Mouse (Mus musculus) natural killer cell, adult 2 months (primary cell): Measurements from ENCODE around the gene Fsip1.

Experiments used
- DNase-seq, 2 experiments: peaks; one replicate each; pipeline ENCODE4 v3.0.0; 2022; ENCODE audit warnings: low spot score in 2 of 2

The Fsip1 gene

DNA sequence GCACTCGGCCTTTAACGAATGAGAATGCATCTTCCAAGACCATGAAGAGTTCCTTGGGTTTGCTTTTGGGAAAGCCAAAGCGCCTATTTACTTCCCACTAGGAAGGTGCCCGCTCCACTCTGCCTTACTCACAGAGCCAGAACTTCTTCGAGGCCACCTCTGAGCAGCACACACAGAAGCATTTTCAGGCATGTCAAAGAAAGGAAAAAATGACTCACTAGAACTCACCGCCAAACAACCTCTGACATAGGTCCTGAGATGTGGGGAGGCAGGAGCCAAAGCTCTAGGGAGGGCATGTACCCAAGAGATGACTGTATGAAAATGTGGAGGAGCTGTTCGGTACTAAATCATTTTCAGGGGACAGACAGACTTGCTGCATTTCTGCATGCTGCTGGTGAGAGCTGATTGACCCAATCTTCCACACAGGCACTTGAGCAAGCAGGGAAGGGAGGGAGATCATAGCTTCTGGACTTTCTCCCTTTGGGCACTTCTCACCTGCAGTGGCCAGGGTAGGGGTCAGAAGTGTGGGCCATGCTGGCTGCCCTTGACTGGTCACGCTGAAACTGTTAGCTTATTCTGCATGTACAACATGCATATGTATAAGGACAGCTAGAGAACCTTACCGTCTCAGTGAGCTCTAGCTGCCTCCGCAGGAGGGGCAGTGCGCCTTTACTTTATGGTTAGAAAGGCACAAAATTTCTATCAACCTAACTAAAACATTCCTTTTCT, 131.4 kb downstream of the Fsip1 start:
- no peak for DNase-seq

DNA sequence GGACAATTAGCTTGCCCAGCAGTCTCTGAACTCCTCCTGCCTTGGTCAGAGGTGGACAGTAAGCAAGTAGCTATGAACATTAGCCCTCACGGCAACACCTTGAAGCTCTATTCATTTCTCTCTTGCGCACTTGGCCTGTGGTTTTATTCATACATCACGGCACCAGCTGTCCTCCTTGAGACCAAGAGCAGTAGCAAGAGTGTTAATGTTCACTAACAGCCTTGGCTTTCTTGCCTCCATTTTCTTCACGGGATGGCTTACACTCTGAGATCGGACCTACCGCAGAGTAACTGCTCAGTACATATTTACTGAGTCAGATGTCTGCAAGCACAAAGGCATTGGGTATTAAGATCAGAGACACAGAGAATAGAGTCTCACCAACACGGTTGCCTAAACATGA, 132.3 kb downstream of the Fsip1 start:
- DNase-seq = no peak

DNA sequence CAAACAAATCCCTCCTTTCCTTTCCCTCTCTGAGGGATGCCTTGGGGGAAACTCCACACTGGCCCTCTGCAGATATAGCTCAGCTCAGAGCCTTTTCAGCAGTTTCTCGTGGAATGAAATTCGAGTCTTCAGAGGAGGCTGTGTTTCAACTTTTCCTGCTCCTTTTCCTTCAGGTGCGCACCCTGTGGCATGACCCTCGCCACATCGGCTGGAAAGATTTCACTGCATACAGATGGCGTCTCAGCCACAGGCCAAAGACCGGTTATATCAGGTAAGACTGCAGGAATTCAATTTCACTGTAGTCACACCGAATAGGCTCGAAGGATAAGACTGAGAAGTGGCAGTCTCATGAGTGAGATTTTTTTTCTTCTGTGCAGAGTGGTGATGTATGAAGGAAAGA, 133.0 kb downstream of the Fsip1 start:
- DNase-seq = no peak

DNA sequence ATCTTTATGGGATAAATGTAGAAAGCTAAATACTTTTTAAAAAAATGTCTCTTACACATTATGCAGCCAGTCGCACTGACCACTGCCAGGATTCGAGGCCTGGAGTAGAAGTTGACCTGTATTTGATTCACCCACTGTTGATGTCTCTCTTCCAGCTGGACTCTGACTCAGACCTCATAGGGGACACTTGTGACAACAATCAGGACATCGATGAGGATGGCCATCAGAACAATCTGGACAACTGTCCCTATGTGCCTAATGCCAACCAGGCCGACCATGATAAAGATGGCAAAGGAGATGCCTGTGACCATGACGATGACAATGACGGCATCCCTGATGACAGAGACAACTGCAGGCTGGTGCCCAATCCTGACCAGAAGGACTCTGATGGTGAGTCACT, 134.5 kb downstream of the Fsip1 start:
- no peak for DNase-seq

DNA sequence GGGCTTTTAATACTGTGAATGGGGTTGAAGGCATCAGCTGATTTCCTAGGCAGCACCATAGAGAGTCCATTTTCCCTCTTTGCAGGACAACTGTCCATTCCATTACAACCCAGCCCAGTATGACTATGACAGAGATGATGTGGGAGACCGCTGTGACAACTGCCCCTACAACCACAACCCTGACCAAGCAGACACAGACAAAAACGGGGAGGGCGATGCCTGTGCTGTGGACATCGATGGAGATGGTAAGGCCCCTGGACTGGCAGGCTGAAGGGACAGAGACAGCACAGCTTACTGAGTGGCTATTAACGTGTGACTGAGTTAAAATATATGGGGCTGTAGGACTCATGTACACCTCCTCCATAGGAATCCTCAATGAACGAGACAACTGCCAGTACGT, 136.0 kb downstream of the Fsip1 start:
- DNase-seq = no peak

DNA sequence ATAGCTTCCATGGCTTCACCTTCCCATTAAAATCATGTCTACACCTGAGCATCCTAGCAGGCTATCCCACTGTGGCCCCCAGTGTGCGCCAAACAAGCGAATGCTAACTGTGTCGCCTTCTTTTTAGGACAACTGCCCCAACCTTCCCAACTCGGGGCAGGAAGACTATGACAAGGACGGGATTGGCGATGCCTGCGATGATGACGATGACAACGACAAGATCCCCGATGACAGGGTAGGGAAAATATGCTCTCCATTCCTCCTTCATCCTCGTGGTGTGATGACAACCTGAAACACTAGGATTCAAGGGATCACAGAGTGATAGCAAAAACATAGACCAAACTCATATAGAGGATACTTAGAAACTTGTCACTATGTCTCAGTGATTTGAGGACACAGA, 136.7 kb downstream of the Fsip1 start:
- DNase-seq = no peak

DNA sequence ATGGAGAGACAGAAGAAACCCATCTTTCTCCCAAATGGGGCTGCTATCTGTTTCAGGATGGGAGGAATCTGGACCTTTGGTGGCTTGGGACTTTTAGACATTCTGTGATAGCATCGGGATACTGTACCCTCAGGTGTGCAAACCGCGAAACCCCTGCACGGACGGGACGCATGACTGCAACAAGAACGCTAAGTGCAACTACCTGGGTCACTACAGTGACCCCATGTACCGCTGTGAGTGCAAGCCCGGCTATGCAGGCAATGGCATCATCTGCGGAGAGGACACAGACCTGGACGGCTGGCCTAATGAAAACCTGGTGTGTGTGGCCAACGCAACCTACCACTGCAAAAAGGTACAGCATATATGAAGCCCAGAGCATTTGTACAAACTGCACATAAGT, 137.1 kb downstream of the Fsip1 start:
- no peak for DNase-seq

DNA sequence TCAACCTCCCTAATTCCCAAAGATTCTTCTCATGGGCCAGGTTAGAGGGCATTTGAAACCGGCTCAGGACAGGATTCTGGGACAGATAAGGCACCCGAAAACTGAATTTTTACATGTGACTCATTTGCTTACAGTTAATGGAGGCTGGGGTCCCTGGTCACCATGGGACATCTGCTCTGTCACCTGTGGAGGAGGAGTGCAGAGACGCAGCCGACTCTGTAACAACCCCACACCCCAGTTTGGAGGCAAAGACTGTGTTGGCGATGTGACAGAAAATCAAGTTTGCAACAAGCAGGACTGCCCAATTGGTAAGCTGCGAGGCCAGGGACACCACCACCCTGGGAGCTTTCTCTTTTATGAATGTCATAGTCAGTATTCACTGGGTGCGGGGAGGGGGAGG, 138.3 kb downstream of the Fsip1 start:
- no peak for DNase-seq

DNA sequence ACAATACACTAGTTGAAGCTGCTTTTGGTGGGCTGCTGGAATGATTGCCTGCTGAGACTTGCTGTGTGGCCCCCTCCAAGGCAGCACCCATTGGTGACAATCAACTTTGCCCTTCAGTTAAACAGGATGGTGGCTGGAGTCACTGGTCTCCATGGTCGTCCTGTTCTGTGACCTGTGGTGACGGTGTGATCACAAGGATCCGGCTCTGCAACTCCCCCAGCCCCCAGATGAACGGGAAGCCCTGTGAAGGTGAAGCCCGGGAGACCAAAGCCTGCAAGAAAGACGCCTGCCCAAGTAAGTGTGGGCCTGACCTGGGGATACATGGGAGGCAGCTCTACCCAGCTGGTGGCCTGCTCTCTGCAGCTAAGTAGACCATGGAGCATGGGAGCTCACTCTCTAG, 138.7 kb downstream of the Fsip1 start:
- no peak for DNase-seq

DNA sequence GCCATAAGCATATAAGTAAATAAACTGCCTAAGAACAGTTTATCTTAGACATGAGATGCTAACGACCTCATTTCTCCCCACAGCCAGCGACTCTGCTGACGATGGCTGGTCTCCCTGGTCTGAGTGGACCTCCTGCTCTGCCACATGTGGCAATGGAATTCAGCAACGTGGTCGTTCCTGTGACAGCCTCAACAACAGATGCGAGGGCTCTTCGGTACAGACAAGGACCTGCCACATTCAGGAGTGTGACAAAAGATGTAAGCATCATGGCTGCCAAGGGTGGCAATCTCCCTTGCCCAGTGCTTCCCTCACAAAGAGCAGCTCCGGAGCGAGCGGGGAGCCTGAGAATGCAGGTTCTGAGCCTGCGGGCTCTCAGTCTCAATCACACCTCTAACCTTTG, 139.4 kb downstream of the Fsip1 start:
- DNase-seq = no peak

DNA sequence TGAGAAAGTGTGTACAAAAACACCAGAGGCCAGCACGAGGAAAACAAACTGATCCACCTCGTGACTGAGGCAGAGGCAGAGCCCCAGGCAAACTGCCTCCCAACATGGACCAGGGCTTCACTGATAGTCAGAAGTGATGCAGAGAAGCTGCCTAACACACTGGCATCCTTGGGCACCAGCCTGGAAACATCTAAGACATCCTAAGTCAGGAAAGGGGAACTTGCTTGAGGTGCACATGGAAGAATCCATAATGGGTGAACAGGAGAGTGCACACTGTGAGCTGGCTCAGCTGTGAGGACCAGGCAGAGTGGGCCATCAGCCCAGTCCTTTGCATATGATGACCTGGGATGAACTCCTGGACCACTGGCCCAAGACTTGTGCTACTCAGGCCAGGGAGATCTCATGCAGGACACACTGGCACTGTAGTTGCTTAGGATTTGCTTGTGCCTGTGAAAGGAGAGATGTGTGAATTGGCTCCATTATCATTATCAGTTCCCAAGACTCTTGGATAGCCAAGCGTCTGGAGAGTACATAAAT, 139.9 kb downstream of the Fsip1 start:
- no peak for DNase-seq

DNA sequence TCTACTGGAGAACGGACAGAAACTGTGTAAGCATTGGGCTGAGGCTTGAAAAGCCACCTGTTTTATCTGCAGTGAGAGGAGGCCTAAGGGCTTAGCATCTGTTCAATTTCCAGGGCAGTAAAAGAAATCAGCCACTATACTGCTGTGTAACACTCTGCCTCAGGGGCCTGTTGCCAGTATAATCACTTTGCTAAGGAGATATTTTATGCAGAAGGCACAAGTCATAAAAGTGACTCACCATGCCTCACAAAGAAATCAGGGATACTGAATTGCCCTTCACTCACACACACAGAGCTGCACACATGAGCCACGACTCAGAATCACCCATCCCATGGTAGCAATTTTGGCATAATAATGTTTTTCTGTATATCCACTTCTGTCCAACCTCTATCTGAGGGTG, 140.6 kb downstream of the Fsip1 start:
- DNase-seq = no peak

DNA sequence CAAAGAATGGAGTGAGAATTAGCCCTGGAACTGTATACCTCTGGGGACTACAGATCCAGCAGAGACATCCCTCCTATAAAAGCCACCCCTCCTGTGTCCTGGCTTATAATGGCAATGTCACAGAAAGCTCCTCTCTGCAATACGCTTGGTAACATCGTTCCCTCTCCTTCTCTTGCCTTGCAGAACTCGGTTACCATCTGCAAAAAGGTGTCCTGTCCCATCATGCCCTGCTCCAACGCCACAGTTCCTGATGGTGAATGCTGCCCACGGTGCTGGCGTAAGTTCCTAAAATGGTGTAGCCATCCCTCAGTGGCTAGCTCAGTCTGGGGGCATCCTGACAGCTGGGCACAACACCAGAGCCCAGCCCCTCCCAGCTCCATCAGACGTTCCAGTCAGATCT, 141.1 kb downstream of the Fsip1 start:
- DNase-seq = no peak

DNA sequence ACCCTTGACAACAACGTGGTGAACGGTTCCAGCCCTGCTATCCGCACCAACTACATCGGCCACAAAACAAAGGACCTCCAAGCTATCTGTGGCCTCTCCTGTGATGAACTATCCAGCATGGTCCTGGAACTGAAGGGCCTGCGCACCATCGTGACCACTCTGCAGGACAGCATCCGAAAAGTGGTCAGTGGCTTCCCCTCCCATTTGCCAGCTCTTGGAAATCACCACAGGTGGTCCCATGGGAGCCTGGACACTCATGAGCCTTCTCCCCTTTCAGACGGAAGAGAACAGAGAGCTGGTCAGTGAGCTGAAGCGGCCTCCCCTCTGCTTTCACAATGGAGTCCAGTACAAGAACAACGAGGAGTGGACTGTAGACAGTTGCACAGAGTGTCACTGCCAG, 142.1 kb downstream of the Fsip1 start:
- no peak for DNase-seq

DNA sequence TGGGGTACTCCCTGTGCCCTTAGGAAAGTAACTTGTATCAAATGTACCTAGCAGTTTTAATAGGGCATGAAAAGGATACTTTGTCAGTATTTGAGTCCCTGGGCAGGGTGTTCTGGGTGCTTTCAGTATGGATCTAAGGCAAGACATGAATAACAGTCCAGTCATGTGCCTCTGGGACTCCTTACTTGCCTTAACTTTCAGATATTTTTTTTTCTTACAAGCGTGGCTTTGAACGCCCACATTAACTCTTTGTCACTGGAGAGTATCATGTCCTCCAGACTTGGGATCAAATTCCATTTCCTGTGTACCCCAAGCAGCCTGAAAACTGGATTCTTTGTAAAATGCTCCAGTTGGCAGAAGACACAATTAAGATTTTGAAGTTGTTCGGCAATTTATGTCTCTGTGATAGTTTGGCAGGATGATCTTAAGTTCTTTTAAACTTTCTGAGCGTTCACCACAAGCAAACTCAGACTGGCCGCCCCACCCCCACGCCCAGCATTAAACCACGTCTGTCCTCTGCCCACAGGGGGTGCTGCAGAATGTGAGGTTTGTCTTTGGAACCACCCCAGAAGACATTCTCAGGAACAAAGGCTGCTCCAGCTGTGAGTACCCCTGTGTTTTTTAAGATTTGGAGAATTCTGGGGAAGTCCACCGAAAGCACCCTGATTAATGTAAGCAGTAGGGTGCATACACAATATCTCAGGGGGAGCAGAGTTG, 142.8 kb downstream of the Fsip1 start:
- DNase-seq = no peak

DNA sequence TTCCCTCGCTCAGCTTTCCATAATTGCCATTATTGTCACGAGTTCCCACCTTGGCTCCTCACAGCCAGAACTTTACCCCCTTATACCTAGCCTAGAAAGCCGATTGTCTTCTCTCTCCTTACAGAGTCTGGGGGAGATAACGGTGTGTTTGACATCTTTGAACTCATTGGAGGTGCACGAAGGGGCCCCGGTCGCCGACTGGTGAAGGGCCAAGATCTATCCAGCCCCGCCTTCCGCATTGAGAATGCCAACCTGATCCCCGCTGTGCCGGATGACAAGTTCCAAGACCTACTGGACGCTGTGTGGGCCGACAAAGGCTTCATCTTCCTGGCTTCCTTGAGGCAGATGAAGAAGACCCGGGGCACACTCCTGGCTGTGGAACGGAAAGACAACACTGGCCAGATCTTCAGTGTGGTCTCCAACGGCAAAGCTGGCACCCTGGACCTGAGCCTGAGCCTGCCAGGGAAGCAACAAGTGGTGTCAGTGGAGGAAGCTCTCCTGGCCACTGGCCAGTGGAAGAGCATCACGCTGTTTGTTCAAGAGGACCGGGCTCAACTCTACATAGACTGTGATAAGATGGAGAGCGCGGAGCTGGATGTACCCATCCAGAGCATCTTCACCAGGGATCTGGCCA, 143.8 kb downstream of the Fsip1 start:
- no peak for DNase-seq

DNA sequence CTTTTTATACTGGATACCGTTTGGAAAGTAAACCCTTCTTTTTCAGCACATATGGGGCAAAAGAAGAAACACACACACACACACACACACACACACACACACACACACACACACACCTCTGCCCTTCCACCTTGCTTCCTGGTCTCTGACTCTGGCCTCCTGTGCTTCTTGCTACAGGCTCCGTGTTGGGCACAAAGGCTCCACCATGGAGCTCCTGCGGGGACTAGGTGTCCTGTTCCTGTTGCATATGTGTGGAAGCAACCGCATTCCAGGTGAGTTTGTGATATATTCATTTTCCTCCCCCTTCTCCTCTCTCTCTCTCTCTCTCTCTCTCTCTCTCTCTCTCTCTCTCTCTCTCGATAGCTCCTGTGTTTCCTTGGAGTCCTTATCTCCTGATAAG, 144.3 kb downstream of the Fsip1 start:
- DNase-seq = no peak

DNA sequence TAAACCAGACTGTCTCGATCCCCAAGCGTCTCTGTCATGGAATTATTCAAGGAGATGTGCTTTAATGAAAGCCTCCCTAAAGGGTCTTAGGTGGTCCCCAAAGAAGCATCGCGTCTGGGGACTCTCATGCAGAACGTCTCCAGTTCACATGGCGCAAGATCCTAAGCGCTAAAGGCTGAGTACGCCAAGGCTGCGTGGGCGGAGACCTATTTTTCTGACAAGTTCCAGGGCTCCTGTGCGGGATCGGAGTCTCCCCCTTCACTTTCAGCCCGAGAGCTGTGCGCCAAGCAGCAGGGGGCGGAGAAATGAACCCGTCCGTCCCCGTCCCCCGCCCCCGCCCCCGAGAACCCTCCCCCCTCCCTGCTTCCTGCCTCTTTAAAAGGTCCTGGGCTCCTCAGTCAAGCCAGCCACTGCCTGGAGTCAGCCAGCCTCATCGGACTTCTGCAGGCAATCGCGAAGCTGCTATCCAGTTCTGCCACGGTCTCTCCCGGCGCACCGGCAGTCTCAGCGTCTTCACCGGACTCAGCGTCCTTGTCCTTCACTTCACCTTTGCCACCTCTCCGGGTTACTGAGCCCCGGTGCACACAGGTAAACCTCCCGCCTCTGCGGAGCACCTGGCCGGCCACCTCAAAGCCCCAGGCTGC, 145.2 kb downstream of the Fsip1 start, which contains the start of gene Thbs1:
Thbs1 (plus strand) TSS at position 389 of the 644 bp plus-strand sequence.
- DNase-seq = no peak

DNA sequence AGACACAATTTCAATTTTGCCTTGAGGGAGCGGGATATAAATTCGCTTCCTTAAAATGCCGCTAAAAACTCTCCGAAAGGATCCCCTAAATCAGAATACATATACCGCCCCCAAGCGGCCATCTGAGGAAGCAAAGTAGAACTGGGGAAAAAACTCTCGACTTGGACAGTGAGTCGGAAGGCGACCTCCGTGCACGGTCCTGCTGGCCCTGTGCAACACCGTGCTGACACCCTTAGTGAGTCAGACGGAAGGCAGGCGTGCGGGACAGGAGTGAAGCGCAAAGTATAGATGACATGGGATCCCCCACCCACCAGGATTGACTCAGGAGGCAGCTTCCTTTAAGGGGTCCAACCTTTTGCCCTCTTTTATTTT, 145.7 kb downstream of the Fsip1 start:
- peak; percentile 43 to 66 for DNase-seq

DNA sequence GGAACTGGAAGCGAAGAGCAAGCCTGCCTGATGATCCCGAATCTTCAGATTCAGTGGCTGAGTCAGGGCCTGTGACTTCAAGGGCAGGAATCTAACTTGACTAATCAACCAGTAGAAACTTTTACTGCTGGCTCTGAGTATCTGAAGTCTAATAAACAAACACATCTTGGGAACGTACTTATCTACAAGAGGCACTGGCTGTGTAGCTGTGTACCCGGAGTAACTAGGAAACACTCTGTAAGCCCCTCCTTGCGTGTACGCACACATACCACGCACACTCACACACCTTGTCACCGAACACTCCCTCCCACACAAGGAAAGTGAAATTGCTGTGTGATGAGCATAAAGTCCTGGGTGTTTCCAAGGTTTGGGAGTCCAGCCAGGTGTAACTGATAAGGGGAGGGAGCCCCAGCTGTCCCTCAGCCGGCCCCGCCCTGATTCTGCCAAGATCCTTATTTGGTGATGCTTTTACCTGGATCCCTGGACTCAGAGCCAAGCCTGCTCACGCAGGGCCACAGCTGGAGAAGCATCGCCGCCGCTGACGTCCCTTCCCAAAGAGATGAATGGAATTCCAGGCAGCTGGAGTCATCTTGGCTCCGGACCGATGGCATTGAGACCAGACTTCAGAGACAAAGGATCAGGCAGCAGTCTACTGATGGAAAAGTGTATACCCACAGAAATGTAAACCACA, 146.4 kb downstream of the Fsip1 start:
- DNase-seq = no peak

DNA sequence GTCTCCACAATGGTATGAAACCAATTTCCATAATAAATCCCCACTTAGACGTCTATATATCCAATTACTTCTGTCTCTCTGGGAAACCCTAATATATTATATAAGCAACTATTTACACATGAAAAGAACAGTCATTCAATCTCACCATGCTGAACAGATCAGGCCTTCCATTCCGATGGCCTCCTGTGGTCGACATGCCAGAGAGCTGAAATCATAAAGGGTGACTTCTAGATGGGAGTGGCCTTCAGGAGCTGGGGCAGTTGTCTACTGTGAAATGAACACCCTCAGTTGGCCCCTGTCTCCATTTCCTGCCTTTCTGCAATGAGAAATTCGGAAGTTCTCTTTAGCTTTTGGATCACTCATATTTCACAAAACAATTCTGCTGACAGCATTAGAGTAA, 154.6 kb downstream of the Fsip1 start:
- DNase-seq = no peak

DNA sequence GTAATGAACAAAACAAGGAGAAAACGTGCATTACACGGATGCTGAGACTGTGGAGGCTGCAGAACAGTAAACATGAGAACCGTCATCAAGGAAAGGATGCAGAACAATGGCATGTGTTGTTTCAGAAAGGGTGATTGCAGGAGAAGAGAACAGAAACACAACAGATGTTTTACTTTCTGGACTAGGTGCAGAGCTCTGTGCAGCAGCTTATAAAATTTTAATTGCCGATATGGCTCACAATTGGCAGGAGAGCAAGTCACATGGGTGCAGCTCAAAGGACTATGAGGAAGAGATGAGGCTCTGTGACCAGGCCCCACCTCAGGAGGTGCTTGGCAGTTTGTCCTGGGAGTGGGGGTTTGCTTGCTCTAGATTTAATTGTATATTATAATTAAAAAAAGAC, 157.7 kb downstream of the Fsip1 start:
- DNase-seq = no peak
